Mouse (Mus musculus) forebrain, embryonic 11.5 days (tissue): ENCODE results near the gene Crim1. TPM values are rescaled to one million over a fixed set of nuclear protein-coding genes. Genes with fewer than 3 reads are reported as not detected.

ENCODE experiments used
- ATAC-seq: fragments of 200-750 bp; cut with Nextera tagmentation; replicated peaks from 2 replicates; pipeline ENCODE4 v1.8.0; 2017; ENCODE audit warnings: moderate TSS enrichment; ENCODE audit not compliant: low FRiP score
- DNase-seq: peaks from one replicate; pipeline ENCODE4 v3.0.0-alpha.2; 2017; ENCODE audit warnings: low spot score
- H3K27ac ChIP-seq: fragments of 300-500 bp; sonication (generic); 2 replicates; pipeline ENCODE4 v1.5.1; 2014; ENCODE audit warnings: low read depth, low read length
- H3K27me3 ChIP-seq: fragments of 300-500 bp; sonication (generic); 2 replicates; pipeline ENCODE4 v1.6.1; 2014; ENCODE audit warnings: mild to moderate bottlenecking, low read length, mixed read lengths; ENCODE audit not compliant: control insufficient read depth, insufficient read depth
- H3K36me3 ChIP-seq: fragments of 300-500 bp; sonication (generic); 2 replicates; pipeline ENCODE4 v1.6.1; 2014; ENCODE audit warnings: mild to moderate bottlenecking, low read length, moderate library complexity, mixed read lengths; ENCODE audit not compliant: control insufficient read depth, insufficient read depth
- H3K4me1 ChIP-seq: fragments of 300-500 bp; sonication (generic); replicated peaks from 2 replicates; pipeline ENCODE4 v1.6.1; 2014; ENCODE audit warnings: low read length, mixed read lengths; ENCODE audit not compliant: control insufficient read depth, insufficient read depth
- H3K4me2 ChIP-seq: fragments of 300-500 bp; sonication (generic); 2 replicates; pipeline ENCODE4 v1.6.1; 2014; ENCODE audit warnings: low read depth, mild to moderate bottlenecking, low read length, moderate library complexity, mixed read lengths; ENCODE audit not compliant: severe bottlenecking
- H3K4me3 ChIP-seq: fragments of 300-500 bp; sonication (generic); 2 replicates; pipeline ENCODE4 v1.5.1; 2014; ENCODE audit warnings: low read depth, low read length
- H3K9ac ChIP-seq: fragments of 300-500 bp; sonication (generic); 2 replicates; pipeline ENCODE4 v1.6.1; 2014; ENCODE audit warnings: low read length
- H3K9me3 ChIP-seq: fragments of 300-500 bp; sonication (generic); 2 replicates; pipeline ENCODE4 v1.6.1; 2016; ENCODE audit warnings: low read length, mixed read lengths; ENCODE audit not compliant: control insufficient read depth
- WGBS: fragments of 180-500 bp; shearing (Covaris S2); extraction: QIAGEN DNeasy Blood & Tissue Kit; methylation state at CpG from one replicate; pipeline ENCODE4 v1.1.7; 2014; 5-methylcytosine and 5-hydroxymethylcytosine counted together
- polyA plus RNA-seq: library from polyadenylated mRNA; unstranded; fragments of >200 nt; fragmentation: Nextera tagmentation; extraction: Ambion mirVana; gene quantifications from 2 replicates; pipeline ENCODE4 v1.2.1, GENCODE M21; 2014

The Crim1 gene
- polyA plus RNA-seq, 1 experiment from 2014 or later: 2.7 TPM

DNA sequence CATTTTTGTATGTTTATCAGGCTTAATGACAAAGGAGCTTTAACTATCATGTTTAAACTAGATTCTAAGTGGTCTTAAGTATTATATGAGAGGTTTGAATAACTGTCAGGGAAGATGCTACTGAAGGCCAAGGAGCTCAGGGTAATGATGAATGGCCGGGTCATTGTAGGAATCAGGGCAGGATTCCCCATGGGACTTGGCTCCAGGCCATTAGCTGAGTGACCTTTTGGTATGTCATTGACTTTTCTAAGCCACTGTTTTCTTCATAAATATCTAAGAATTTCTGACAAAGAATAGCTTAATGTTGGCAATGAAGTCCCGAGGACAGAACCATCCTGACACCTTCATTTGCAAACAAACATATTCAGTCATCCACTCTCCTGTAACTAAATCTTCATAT, 66.2 kb downstream of the Crim1 start:
- H3K4me3 ChIP-seq: no peak overlapping the region
- no peak overlapping the region for H3K4me2 ChIP-seq
- no peaks in the 10 kb centered on the region for H3K9me3 ChIP-seq
- H3K27me3 ChIP-seq: no peaks in the 10 kb centered on the region
- H3K27ac ChIP-seq: no peak overlapping the region
- ATAC-seq (no peak), DNase-seq (no peak)
- H3K36me3 ChIP-seq: no peaks in the 10 kb centered on the region
- 87% methylated on average over 2 of the region's 2 CpGs for WGBS
- no peaks in the 10 kb centered on the region for H3K4me1 ChIP-seq
- H3K9ac ChIP-seq: no peak overlapping the region

DNA sequence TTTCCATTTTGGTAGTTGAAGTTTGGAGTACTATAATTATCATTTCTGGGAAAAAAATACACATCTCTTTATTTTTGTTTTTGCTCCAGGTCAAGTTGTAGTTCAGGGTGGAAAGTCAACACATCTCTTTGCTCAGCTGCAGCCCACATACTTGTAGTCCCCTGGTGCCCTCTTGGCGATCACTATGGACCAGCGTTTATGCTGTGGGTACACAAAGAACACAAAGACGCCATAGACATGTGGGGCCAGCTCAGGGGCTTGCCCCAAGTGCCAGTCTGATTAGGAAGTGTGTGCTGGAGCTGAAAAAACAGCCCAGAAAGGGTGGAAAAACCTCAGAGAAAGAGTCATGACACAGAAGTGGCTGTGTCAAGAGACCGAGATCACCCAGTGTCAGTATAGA, 68.5 kb downstream of the Crim1 start:
- Histone ChIP-seq H3K4me2 (no peak overlapping the region), H3K36me3 (no peaks in the 10 kb centered on the region), H3K27ac (no peak overlapping the region), H3K9ac (no peak overlapping the region), H3K4me3 (no peak overlapping the region), H3K27me3 (no peaks in the 10 kb centered on the region), H3K9me3 (no peaks in the 10 kb centered on the region), H3K4me1 (no peaks in the 10 kb centered on the region)
- ATAC-seq: no peak
- 76% methylated on average over 4 of the region's 4 CpGs for WGBS
- DNase-seq: no peak

DNA sequence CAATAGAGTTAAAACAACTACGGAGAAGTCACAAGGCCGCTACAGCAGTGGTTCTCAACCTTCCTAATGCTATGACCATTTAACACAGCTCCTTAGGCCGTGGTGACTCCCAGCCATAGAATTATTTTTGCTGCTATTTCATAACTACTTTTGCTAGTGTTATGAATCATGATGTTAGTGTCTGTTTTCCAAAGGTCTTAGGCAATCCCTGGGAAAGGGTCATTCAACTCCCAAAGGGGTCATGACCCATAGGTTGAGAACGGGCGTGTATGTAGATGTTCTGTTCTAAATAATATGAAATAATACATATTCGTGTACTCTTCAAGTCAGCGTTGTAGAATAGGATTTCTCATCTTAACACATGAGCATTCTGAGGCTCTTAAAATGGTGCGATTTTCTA, 69.3 kb downstream of the Crim1 start:
- H3K9ac ChIP-seq: no peak overlapping the region
- no peak overlapping the region for H3K4me2 ChIP-seq
- no peaks in the 10 kb centered on the region for H3K9me3 ChIP-seq
- no peaks in the 10 kb centered on the region for H3K27me3 ChIP-seq
- no peak overlapping the region for H3K27ac ChIP-seq
- H3K4me1 ChIP-seq: no peaks in the 10 kb centered on the region
- no peak overlapping the region for H3K4me3 ChIP-seq
- no peak for ATAC-seq
- 96% methylated on average over 8 of the region's 8 CpGs for WGBS
- no peaks in the 10 kb centered on the region for H3K36me3 ChIP-seq
- no peak for DNase-seq

DNA sequence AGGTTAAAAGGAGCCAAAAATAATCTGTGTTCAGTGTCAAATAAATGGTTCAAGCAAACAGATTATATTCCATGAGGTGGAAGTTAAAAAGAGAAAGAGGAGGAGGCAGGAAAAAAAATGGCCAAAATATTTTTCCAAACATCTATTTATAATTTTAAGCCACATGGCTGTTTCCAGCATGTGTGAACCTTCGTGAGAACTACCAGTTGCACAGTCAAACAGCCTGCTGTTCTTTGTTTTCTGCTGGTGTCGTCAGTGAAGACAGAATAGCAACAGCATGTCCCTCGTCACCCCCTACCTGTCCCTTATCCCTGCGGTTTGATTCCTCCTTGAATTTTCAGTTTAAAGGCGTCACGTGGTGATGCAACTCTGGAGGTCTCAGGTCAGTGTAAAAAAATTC, 70.0 kb downstream of the Crim1 start:
- WGBS: 83% methylated on average over 6 of the region's 6 CpGs
- ATAC-seq: no peak
- H3K9me3 ChIP-seq: no peaks in the 10 kb centered on the region

DNA sequence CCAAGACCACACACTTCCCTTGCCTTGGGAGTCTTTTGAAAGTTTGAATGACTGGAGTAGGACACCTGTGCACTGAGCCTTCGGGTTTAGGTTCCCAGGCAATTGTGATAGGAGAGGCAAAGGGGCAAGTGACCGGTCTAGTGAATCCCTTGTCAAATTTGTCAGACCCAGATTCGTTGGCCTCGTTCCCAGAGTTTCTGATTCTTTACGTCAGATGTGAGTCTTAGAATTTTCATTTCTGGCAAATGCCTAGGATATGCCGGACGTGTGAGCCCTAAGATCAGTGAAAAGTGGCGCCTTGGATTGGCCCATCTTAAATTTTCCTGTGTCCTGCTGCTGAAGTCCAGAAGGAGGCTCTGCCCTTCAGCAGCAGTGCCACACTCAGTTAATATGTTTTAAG, 71.7 kb downstream of the Crim1 start:
- H3K9ac ChIP-seq: no peak overlapping the region
- ATAC-seq (no peak), DNase-seq (no peak)
- H3K9me3 ChIP-seq: no peaks in the 10 kb centered on the region
- WGBS: 89% methylated on average over 8 of the region's 8 CpGs
- H3K27me3 ChIP-seq: no peaks in the 10 kb centered on the region
- H3K36me3 ChIP-seq: no peaks in the 10 kb centered on the region
- H3K4me2 ChIP-seq: no peak overlapping the region
- no peak overlapping the region for H3K4me3 ChIP-seq
- H3K27ac ChIP-seq: no peak overlapping the region
- no peaks in the 10 kb centered on the region for H3K4me1 ChIP-seq

More for the DNA sequence above, 70.0 kb downstream of the Crim1 start:
- H3K4me1 ChIP-seq: no peaks in the 10 kb centered on the region
- no peak overlapping the region for H3K4me2 ChIP-seq
- no peak overlapping the region for H3K9ac ChIP-seq
- DNase-seq: no peak
- no peaks in the 10 kb centered on the region for H3K27me3 ChIP-seq
- no peak overlapping the region for H3K27ac ChIP-seq
- no peak overlapping the region for H3K4me3 ChIP-seq
- no peaks in the 10 kb centered on the region for H3K36me3 ChIP-seq

DNA sequence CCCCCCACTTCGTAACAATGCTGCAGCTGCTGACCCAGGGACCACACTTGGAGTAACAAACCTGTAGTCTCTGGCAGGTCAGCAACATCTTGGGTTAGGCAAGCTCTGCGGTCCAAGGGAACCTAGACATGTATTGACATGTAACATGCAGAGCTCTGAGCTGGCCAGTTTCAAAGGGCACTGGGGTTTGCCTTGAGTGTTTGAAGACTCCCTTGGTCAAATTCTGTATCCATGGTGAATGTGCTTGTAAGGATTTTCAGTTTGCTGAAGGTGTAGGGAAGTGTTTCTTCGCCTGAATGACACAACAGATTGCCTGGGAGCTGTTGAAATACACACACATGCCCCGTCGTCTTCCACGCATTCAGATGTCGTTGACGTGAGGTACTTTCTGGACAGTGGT, 72.1 kb downstream of the Crim1 start:
- H3K4me1 ChIP-seq: no peaks in the 10 kb centered on the region
- ATAC-seq (no peak), DNase-seq (no peak)
- H3K36me3 ChIP-seq: no peaks in the 10 kb centered on the region
- no peak overlapping the region for H3K9ac ChIP-seq
- WGBS: 84% methylated on average over 8 of the region's 8 CpGs
- H3K4me2 ChIP-seq: no peak overlapping the region
- no peaks in the 10 kb centered on the region for H3K9me3 ChIP-seq
- no peaks in the 10 kb centered on the region for H3K27me3 ChIP-seq
- no peak overlapping the region for H3K27ac ChIP-seq
- H3K4me3 ChIP-seq: no peak overlapping the region

DNA sequence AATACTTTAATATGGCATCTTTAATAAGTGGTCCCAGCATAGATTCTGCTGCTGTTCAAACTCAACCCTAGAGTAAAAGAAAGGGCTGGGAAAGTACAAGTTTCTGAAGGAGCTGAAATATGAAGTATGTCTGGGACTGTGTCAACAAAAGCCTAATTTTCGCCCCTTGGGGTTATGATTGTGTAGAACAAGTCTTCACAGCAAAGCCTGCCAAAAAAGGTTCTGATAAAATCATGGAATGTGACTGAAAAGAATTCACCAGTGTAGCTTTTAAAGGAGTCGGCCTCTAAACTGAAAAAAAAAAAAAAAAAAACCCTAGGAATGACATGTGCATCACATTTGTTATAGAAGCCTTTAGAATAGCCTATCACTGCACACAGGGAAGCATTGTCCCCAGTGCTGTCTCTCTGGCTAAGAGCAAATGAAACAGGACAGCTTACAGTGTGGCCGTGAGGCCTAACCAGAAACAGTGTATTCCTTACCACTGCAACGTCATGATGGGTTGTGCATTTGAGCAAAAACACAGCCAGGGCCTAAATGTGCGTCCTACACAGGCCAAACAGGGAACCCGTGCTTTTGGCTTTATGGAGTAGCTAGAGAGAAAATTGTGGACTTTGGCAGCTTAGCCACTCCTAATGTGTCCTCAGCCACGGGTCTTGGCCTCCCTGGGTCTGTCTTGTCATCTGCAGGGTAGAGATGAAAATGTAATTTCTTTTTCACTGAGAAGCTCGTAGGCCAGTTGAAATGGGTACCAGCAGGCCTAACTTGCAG, 72.8 kb downstream of the Crim1 start:
- H3K9ac ChIP-seq: no peak overlapping the region
- H3K27ac ChIP-seq: no peak overlapping the region
- no peaks in the 10 kb centered on the region for H3K27me3 ChIP-seq
- no peaks in the 10 kb centered on the region for H3K36me3 ChIP-seq
- H3K9me3 ChIP-seq: no peaks in the 10 kb centered on the region
- ATAC-seq (no peak), DNase-seq (no peak)
- H3K4me3 ChIP-seq: no peak overlapping the region
- no peaks in the 10 kb centered on the region for H3K4me1 ChIP-seq
- no peak overlapping the region for H3K4me2 ChIP-seq
- WGBS: 77% methylated on average over 8 of the region's 8 CpGs

DNA sequence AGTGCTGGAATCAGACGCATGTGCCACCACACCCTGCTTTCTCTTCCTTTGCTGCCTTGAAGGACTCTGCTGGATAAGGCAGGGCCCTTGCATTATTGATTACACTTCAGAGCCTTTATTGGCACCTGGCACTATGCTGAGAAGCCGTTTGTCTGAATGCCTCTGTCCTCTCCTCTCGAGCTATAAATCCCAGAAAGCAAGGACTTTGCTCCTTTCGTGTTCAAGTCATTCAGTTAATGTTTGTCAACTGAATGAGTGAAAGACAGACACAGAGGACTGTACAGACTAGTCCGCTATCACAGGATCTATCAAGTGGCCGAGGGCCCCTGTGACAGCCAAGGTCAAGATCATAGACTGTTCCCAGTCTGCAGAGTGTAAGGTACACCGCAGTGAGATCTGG, 73.8 kb downstream of the Crim1 start:
- Histone ChIP-seq H3K4me1 (no peaks in the 10 kb centered on the region), H3K4me3 (no peak overlapping the region), H3K27me3 (no peaks in the 10 kb centered on the region), H3K27ac (no peak overlapping the region), H3K9me3 (no peaks in the 10 kb centered on the region), H3K4me2 (no peak overlapping the region), H3K36me3 (no peaks in the 10 kb centered on the region), H3K9ac (no peak overlapping the region)
- DNase-seq (no peak), ATAC-seq (no peak)
- 85% methylated on average over 7 of the region's 7 CpGs for WGBS
